Mouse (Mus musculus): ENCODE data around the gene Tex2.

Gene Tex2

DNA sequence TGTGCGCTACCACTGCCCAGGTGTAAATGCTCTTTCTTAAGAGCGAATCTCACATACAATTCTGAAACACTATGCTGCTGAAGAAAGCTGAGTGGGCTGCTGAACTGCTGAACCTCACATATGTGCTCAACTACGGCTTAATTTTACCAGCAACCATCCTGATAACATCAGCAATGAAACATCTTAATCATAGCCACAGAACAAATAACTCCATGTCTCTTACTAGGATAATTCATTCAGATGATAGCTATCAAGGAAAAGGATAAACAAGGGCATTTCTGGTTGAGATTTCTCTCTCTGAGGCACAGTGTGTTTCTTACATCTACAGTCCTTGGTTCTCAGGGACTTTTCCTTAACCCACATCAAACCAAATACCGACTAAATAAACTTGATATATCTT is 128.3 kb downstream of the Tex2 start:
- no peak for DNase-seq (ENCODE audit: low spot score)

DNA sequence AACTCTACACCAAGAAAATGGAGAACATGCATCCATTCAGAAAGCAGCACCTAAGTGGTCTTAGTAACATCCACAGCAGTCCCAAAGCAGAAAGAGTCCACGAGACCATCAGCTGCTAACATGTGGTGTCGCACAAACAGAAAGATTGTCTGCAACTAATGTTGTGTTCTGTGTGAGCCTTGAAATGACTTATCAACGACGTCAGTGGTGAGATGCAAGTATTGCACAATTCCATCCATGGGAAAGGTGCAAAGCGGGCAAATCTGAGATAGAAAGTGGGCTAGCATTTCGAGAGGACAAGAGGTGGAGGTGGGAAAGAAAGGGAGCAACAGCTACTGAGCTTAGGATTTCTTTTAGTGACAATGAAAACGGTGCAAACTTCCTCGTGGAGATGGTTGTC is 130.4 kb downstream of the Tex2 start:
- DNase-seq (ENCODE audit: low spot score), result no peak

DNA sequence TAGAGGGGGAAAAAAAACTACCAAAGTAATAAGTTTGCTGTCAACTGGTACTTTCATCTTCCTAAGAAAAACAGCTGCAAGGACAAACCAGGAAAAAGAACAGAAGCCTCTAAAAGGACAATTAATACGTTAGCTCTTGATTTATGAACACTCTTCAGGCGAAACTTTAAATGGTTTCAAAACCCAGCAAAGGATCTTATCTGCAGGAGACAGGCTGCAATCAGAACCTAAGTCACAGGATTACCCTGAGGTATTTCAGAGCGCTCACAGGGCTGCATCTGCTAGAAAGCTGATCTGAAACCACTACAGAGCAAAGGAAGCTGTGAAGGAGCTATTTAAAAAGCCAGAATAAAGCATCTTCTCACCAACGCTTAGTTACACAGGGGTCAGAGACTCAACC is 131.6 kb downstream of the Tex2 start:
- no peak for DNase-seq (ENCODE audit: low spot score)

DNA sequence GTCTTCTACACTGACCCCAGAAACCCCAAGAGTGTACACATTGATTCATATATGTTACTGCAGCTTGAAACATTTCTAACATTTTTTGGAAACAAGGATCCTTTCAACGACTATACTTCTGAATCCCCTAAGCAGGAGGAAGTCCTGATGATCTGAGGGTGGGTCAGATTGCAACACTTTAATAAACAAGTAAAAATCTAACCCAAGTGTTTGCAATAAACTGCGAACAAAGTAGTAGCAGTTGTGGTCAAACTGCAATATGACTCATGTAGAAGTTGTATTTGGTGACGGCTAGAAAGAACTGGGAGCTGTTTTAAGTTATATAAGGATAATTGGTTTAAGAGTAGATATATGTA is 132.7 kb downstream of the Tex2 start:
- no peak for DNase-seq (ENCODE audit: low spot score)

DNA sequence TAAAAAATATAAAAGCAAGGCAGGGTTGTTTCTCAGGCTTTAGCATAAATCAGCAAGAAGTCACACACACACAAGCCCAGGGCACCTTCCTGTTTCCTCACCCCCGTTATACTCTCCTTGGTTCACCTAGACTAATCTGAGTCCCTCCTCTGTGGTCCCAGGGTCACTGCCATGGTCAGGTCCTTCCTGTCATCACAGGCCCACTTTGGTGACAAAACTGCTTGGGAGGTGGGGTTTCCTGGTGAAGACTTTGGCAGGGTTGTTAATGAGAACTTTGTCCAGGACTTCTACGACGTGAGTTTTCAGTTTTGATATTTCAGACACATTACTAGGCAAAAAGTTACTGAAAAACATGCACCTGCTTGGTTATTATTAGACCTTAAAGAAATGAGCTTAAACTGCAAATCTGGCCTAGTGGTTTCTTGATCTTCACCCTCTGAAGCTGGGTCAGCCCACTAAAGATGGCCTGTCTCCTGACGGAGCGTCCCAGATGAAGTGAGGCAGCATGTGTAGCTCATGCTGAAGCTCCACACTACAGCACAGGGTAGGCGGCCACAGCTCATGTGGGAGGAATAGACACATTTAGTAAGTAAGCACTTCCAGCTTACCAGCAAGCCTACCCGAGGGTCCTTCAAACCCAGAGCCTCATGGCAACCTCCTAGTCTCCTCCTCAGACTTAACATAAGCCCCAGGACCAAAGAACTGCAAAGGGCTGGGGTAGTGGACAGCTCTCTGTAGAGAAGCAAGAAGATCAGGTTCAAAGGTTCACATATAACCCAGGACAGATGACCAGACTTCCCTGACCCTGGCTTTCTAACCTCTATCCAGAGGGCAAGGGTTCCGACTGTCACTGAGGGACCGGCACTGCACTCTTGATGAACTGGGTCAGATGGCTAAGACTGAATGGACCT is 133.3 kb downstream of the Tex2 start:
- DNase-seq (ENCODE audit: low spot score), result no peak

DNA sequence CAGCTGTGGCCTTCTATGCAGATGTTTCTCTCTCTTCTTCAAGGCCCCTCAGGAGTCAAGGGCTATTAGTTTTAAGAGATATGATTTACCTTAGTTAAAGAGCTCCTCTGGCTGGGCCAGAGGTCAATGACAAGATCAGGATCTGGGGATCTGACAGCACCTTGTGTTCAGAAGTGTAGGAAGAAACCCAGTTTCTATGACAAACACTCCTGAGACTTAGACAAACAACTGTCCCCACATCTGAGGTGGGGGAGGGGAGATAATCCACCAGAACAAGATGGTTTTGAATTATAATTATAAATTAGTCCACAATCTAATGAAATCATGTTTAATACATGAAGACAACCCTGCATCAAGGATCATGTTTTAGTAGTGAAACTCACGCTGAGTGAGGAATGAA is 134.5 kb downstream of the Tex2 start:
- no peak for DNase-seq (ENCODE audit: low spot score)

DNA sequence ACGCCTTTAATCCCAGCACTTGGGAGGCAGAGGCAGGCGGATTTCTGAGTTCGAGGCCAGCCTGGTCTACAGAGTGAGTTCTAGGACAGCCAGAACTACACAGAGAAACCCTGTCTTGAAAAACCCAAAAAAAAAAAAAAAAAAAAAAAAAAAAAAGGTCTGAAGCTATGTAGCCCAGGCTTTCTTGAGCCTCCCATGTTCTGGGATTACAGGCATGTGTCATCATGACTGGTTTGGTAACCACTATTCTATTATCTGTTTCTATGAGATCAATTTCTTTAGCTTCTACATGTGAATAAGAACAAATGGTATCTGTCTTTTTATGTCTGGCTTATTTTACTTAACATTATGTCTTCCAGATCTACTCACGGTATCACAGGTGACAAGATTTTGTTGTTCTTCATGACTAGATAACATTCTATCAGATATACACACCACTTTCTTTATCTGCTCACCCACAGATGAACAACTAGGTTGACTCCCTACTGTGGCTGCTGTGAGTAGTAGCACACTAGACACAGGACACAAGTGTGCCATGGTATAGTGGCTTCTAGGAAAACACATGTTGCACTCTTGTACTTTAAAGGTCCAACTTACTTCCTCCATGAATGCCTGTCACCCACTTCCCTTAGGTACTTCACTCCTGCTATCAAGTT is 135.6 kb downstream of the Tex2 start:
- DNase-seq (ENCODE audit: low spot score), result no peak

DNA sequence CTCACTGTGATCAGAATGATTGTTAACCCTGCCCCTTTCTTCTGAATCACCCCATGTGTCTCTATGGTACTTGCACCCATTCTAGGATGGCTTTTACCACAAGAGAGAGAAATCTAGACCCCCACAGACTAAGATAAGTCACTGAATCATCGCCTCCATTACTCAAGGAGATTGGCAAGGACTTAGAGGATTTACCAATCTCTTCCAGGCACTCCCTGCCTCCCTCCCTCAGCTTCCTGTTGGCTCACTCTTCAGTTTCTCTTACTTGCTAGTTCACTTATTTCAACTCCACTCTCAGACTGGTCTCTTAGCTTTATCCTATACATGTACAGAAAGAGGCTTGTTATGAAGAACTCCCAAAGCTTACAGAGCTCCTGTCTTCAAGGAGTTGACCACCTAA is 137.9 kb downstream of the Tex2 start:
- DNase-seq (ENCODE audit: low spot score), result no peak

DNA sequence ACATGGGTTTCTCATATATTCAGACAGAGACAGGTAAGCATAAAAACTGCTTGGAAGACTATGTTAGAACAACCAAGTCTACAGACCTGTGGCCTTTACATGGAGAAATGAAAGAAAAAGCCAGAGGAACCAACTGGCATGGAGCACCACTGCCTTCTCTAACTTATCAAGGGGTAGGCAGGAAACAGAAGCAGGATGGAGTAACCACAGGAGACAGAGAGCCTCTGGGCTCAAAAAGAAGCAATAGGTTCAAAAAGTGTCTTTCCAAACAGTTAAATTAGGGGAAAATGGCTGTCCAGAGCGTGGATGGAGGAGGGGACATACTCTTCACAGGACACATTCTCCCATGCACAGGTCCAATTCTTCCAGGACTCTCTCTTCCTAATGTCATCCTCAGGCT is 141.6 kb downstream of the Tex2 start:
- no peak for DNase-seq (ENCODE audit: low spot score)

DNA sequence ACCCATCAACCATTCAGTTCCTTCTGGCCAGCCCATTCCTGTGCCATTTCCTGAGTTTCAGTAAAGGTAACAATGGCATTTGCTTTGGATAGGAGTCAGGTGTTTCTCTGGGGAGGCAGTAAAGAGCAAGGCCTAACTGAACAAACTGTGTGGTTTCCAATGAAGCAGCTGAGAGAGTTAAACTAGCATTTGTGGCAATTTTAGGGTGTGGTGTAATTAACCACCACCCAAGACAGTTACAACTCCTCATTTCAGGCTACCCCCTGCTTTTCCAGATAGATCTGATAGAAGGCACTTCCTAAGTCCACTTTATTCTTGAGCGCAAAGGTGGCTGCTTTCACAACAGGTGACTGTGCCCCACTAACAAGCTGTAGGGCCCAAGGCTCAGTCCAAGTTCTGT is 144.7 kb downstream of the Tex2 start:
- no peak for DNase-seq (ENCODE audit: low spot score)

DNA sequence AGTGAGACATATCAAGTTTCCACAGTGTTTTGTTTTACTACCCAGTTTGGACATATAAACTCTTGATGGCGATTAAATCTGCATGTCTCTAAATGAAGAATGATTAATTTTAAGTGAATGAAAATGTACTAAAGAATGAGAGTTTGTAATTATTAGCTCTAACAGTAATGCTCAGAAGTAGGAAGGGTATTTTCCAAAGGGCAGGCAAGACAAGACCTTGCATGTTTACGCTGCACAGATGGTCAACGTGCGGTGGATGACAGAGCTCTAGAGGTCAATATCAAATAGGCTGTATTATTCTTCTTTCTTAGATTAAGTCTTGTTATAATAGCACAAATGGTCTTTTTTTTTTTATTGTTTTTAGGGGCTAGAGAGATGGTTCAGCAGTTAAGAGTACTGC is 147.3 kb downstream of the Tex2 start:
- DNase-seq (ENCODE audit: low spot score), result no peak

DNA sequence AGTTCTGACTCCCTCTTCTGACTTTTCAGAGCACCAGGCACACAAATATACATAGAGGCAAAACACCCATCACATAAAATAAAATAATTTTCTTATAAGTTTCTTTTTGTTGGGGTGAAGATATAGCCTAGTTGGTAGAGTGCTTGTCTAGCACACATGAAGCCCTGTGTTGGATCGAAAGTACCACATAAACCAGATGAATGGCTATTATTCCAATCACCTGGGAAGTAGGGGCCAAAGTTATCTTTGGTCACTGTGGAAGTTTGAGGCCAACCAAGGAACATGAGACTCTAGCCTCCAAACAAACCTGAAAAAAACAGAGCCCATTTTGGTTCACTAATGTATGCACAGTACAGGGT is 147.7 kb downstream of the Tex2 start:
- DNase-seq (ENCODE audit: low spot score), result no peak

DNA sequence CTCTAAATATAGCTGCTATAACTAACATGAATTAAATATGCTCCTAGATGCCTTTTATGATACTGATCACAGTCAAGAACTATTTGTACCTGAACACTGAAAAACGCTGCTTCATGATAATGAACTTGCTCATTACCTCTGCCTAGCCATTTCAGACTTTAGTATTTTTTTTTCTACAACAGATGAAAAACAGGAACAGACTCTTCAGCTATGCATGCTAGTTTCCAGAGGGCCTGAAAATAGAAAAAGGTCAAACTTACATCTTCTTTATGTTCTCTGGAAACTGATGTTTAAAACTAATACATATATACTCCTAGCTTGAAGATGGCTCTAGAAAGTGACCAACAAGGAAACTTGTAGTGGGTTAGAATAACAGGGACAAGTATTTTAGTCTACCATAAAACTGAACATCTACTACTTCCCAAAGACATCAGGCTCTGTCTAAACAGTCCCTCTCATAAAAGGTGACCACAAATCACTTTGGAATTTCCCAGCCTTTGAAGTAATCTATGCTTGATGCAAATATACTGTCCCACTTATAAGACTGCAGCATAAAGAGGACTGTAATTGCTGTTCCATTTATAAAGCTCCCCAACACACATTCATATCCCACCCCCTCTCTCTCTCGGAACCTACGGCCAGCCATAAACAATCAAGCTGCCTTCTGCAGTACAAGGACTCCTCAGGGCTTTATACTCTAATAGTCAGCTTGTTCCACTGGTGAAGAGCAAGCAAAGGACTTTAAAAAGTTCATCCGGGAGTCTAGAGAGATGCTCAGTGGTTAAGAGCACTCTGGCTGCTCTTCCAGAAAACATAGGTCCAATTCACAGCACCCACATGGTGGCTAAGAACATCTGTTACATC is 148.3 kb downstream of the Tex2 start:
- no peak for DNase-seq (ENCODE audit: low spot score)

DNA sequence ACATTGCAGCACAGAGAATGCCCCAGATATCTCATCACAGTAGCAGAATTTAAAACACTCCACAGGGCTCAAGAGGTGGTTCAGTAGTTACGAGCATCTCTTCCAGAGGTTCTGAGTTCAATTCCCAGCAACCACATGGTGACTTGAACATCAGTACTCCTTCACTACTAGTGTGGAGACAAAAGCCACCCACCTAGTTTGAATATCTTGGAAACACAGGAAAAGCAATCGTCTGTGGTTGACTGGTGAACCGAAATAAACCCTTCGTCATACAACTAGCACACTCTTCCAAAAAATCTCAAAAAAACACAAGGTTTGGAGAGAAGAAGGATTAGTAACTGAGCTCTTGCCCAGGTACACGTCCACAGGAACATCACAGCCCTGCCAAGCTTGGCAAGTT is 149.4 kb downstream of the Tex2 start:
- DNase-seq (ENCODE audit: low spot score), result no peak

DNA sequence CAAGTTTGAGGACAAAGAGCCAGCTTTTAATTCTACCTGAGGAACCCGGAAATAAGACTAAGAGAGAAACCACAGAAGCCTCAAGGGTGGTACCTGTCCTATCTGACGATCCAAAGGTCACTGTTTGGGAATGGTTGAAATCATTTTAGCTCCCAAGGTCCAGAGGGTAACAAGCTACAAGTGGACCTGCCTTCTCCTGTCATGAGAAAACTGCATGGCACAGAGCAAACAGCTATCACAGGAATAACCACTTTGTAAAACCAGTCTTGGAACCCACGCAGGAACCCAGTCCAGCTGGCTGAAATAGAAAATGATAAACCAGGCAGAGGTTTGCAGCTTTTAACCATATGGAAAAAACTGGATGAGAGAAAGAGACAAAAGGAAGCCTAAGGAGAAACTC is 150.9 kb downstream of the Tex2 start:
- DNase-seq (ENCODE audit: low spot score), result no peak

DNA sequence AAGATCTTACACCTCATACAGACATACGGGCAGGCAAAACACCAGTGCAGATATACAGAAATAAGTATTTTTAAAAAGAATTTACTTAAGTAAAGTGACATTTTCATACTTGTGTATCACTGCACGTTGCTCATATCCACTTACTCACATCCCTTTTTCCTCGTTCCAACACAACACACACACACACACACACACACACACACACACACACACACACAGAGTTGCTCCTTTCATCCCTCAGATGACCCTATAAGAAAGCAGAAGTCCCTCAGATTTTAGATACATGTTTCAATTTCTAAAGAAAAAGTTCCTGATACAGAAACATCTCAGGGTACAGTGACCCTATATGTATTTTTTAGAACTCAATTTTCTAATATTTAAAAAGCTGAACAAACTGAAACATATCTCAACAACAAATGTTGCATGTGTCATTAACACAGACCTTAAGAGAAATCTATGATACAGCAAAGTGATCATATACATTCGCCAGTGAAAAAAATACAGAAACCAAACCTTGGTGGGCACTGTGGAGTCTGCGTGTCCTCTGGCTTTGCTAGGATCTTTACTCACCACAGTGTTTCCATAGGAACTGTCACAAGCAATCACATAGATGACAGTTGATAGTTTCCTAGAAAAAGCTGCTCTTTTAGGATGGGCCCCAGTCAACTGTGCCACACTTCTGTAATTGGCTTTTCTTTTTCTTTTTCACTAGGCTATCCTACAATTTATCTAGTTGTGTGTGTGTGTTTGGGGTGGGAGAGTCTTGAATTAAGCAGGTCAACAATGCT is 151.9 kb downstream of the Tex2 start:
- peak; percentile 77 for DNase-seq (ENCODE audit: low spot score)

DNA sequence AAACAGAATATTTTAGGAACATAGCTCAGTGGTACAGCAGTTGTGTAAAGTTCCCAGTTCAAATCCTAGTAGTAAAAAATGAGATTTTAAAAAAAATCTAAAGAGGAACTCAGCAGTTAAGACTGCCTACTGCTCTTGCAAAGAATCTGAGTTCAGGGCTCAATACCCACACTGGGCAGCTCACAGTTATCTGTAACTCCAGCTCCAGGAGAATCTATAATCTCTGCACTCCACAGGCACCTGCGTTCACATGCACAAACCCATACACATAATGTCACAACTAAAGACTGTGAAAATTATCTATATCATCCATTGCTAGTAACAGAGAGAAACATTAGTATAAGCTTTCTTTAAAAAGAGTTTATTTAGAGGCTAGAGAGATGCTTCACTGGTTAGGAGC is 152.6 kb downstream of the Tex2 start:
- DNase-seq (ENCODE audit: low spot score), result no peak

DNA sequence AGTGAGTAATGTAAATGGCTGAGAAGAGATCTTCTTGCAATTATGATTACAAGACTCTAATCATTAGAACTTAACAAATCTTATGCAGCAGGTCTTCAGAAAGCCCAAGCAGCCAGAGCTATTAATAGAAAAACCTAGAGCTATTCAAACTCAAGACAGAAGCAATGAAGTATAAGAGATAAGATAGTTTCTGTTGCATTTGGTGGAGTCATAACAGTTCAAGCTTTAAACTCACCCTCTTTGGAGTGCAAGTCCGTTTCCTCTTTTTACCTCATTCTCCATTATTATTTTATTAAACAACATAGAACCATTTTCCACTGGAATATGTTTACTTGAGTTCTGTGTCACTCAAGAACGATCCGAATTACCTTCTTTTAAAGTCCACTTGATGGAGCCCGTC is 154.7 kb downstream of the Tex2 start:
- no peak for DNase-seq (ENCODE audit: low spot score)
